Mouse (Mus musculus) testis, adult 2 months (tissue): ENCODE measurements at regions not wholly inside any gene's neighbourhood (a gene's known extent, or its start where the extent isn't known, plus 50 kb on each side); places are given as distances from the start of the nearest gene placed in this dataset.

Experiments used
- H3K27ac ChIP-seq: fragments of 200-500 bp; 2 replicates; pipeline ENCODE4 v1.5.1; 2012; ENCODE audit warnings: low read depth, low read length; ENCODE audit not compliant: control insufficient read depth, insufficient read depth
- H3K27me3 ChIP-seq: fragments of 200-500 bp; 2 replicates; pipeline ENCODE4 v1.6.1; 2012; ENCODE audit warnings: mild to moderate bottlenecking, low read length, moderate library complexity; ENCODE audit not compliant: control insufficient read depth, insufficient read depth
- H3K36me3 ChIP-seq: fragments of 200-500 bp; 2 replicates; pipeline ENCODE4 v1.6.1; 2012; ENCODE audit warnings: mild to moderate bottlenecking, low read length; ENCODE audit not compliant: control insufficient read depth, insufficient read depth
- H3K4me1 ChIP-seq: fragments of 200-500 bp; 2 replicates; pipeline ENCODE4 v1.6.1; 2012; ENCODE audit warnings: low read length; ENCODE audit not compliant: control insufficient read depth, insufficient read depth
- H3K4me3 ChIP-seq: fragments of 200-500 bp; 2 replicates; pipeline ENCODE4 v1.5.1; 2012; ENCODE audit warnings: low read depth, mild to moderate bottlenecking, low read length, moderate library complexity, mixed read lengths; ENCODE audit not compliant: control insufficient read depth
- CTCF ChIP-seq: fragments of 200-500 bp; IDR thresholded peaks from 2 replicates; pipeline ENCODE4 v1.5.1; 2012; ENCODE audit warnings: low read depth, mild to moderate bottlenecking, inconsistent platforms, low read length, moderate library complexity; ENCODE audit not compliant: control insufficient read depth, insufficient read depth, insufficient replicate concordance
- POLR2A ChIP-seq: fragments of 200-500 bp; IDR thresholded peaks from 2 replicates; pipeline ENCODE4 v1.6.1; 2012; ENCODE audit warnings: low read depth, mild to moderate bottlenecking, inconsistent platforms, low read length, moderate library complexity; ENCODE audit not compliant: control insufficient read depth

- no peaks in the 10 kb centered on the region for H3K36me3 ChIP-seq
- no peak overlapping the region for H3K4me3 ChIP-seq
- H3K27ac ChIP-seq: no peak overlapping the region
- H3K4me1 ChIP-seq: no peaks in the 10 kb centered on the region
- TF ChIP-seq POLR2A (no peak), CTCF (no peak)
- no peaks in the 10 kb centered on the region for H3K27me3 ChIP-seq
These were observed 303.8 kb upstream of the Zmiz1 start for GRCm38 (mm10) chr14:25155008-25155783.

- no peaks in the 10 kb centered on the region for H3K4me1 ChIP-seq
- no peak overlapping the region for H3K27ac ChIP-seq
These were observed 302.8 kb upstream of the Zmiz1 start for GRCm38 (mm10) chr14:25156171-25156570.

GRCm38 (mm10) chr14:25161684-25162321, 297.2 kb upstream of the Zmiz1 start:
- no peak for TF ChIP-seq CTCF
- no peak for TF ChIP-seq POLR2A
- Histone ChIP-seq H3K27ac (no peak overlapping the region), H3K27me3 (no peaks in the 10 kb centered on the region), H3K4me1 (no peaks in the 10 kb centered on the region), H3K4me3 (no peak overlapping the region), H3K36me3 (no peaks in the 10 kb centered on the region)

More at GRCm38 (mm10) chr14:25156171-25156570, 302.8 kb upstream of the Zmiz1 start:
- Histone ChIP-seq H3K36me3 (no peaks in the 10 kb centered on the region), H3K27me3 (no peaks in the 10 kb centered on the region), H3K4me3 (no peak overlapping the region)
- TF ChIP-seq CTCF (no peak), POLR2A (no peak)

GRCm38 (mm10) chr14:25166217-25166616, 292.8 kb upstream of the Zmiz1 start:
- no peaks in the 10 kb centered on the region for H3K36me3 ChIP-seq
- H3K4me3 ChIP-seq: no peak overlapping the region
- H3K27ac ChIP-seq: no peak overlapping the region
- TF ChIP-seq CTCF: no peak
- TF ChIP-seq POLR2A: no peak
- H3K4me1 ChIP-seq: no peaks in the 10 kb centered on the region; the same call in 1 of the 2 replicates
- H3K27me3 ChIP-seq: no peaks in the 10 kb centered on the region

- Histone ChIP-seq H3K27ac (no peak overlapping the region), H3K27me3 (no peaks in the 10 kb centered on the region)
- TF ChIP-seq POLR2A: no peak
- no peak for TF ChIP-seq CTCF
These were observed 291.4 kb upstream of the Zmiz1 start for GRCm38 (mm10) chr14:25167604-25168003.

GRCm38 (mm10) chr14:25168310-25168709, 290.7 kb upstream of the Zmiz1 start:
- H3K27ac ChIP-seq: no peak overlapping the region
- H3K27me3 ChIP-seq: no peaks in the 10 kb centered on the region
- H3K4me3 ChIP-seq: no peak overlapping the region
- TF ChIP-seq POLR2A (no peak), CTCF (no peak)
- no peaks in the 10 kb centered on the region for H3K36me3 ChIP-seq
- no peaks in the 10 kb centered on the region; the same call in 1 of the 2 replicates for H3K4me1 ChIP-seq

More at GRCm38 (mm10) chr14:25167604-25168003, 291.4 kb upstream of the Zmiz1 start:
- Histone ChIP-seq H3K4me1 (no peaks in the 10 kb centered on the region; the same call in 1 of the 2 replicates), H3K4me3 (no peak overlapping the region), H3K36me3 (no peaks in the 10 kb centered on the region)

GRCm38 (mm10) chr14:25173281-25173680, 285.7 kb upstream of the Zmiz1 start:
- Histone ChIP-seq H3K36me3 (no peaks in the 10 kb centered on the region), H3K4me1 (no peaks in the 10 kb centered on the region; the same call in 1 of the 2 replicates), H3K27ac (no peak overlapping the region), H3K27me3 (no peaks in the 10 kb centered on the region), H3K4me3 (no peak overlapping the region)
- TF ChIP-seq POLR2A (no peak), CTCF (no peak)

GRCm38 (mm10) chr14:25173873-25174272, 285.1 kb upstream of the Zmiz1 start:
- Histone ChIP-seq H3K27ac (no peak overlapping the region), H3K4me1 (no peaks in the 10 kb centered on the region), H3K36me3 (no peaks in the 10 kb centered on the region), H3K4me3 (no peak overlapping the region), H3K27me3 (no peaks in the 10 kb centered on the region)
- TF ChIP-seq POLR2A (no peak), CTCF (no peak)
